Mouse (Mus musculus) forebrain, embryonic 14.5 days (tissue): Measurements from ENCODE around the gene Prf1. TPM values are rescaled to one million over a fixed set of nuclear protein-coding genes. Genes with fewer than 3 reads are reported as not detected.

ENCODE experiments used
- polyA plus RNA-seq: library from polyadenylated mRNA; unstranded; fragments of >200 nt; fragmentation: Nextera tagmentation; extraction: Ambion mirVana; gene quantifications from 2 replicates; pipeline ENCODE4 v1.2.1, GENCODE M21; 2014

Gene Prf1
- polyA plus RNA-seq, 1 experiment from 2014 or later = not detected

Other genes starting within 250 kb of the Prf1 start
- gene Pcbd1, start 208.5 kb upstream of the Prf1 start, polyA plus RNA-seq = 22.2 and 25.5 TPM in 2 replicates
- 65.7 and 66.8 TPM in 2 replicates for gene Sgpl1, start 150.1 kb upstream of the Prf1 start, polyA plus RNA-seq
- 1.4 and 2.5 TPM in 2 replicates for gene Tbata, start 125.9 kb upstream of the Prf1 start, polyA plus RNA-seq
- gene Adamts14, start 24.4 kb upstream of the Prf1 start, polyA plus RNA-seq = 0.13 and 0.17 TPM in 2 replicates
- gene Pald1, start 85.7 kb downstream of the Prf1 start, polyA plus RNA-seq = 10.0 and 15.6 TPM in 2 replicates
- gene Nodal, start 120.1 kb downstream of the Prf1 start, polyA plus RNA-seq = 0.14 TPM in 1 of 2 replicates, not detected in the other
- 50.0 and 51.3 TPM in 2 replicates for gene Eif4ebp2, start 154.8 kb downstream of the Prf1 start, polyA plus RNA-seq
- gene Lrrc20, start 178.0 kb downstream of the Prf1 start, polyA plus RNA-seq = 21.3 TPM in 2 replicates